Mouse (Mus musculus) thymus, adult 2 months (tissue): ENCODE data around the gene Mrps5.

Experiments used
- CTCF ChIP-seq: fragments of 200-500 bp; IDR thresholded peaks from 2 replicates; pipeline ENCODE4 v1.5.1; 2012; ENCODE audit warnings: mild to moderate bottlenecking, control low read depth, low read length, moderate library complexity, borderline replicate concordance; ENCODE audit not compliant: control insufficient read depth, poor library complexity, insufficient read depth; ENCODE audit errors: extremely low read depth
- POLR2A ChIP-seq: fragments of 200-500 bp; IDR thresholded peaks from 2 replicates; pipeline ENCODE4 v1.6.1; 2012; ENCODE audit warnings: mild to moderate bottlenecking, low read length, control low read depth, moderate library complexity; ENCODE audit not compliant: control insufficient read depth, poor library complexity, insufficient read depth; ENCODE audit errors: extremely low read depth

- TF ChIP-seq CTCF (no peak), POLR2A (no peak)
These were observed 38.6 kb downstream of the Mrps5 start for GRCm38 (mm10) chr2:127625659-127626058.
